Mouse (Mus musculus) lung, postnatal 0 days (tissue): ENCODE measurements at regions not wholly inside any gene's neighbourhood (a gene's known extent, or its start where the extent isn't known, plus 50 kb on each side); places are given as distances from the start of the nearest gene placed in this dataset.

Experiments
- ATAC-seq: fragments of 200-750 bp; cut with Nextera tagmentation; 2 replicates; pipeline ENCODE4 v1.8.0; 2017; ENCODE audit warnings: moderate library complexity
- DNase-seq: peaks from one replicate; pipeline ENCODE4 v3.0.0-alpha.2; 2016; ENCODE audit warnings: low spot score
- H3K27ac ChIP-seq: fragments of 300-500 bp; sonication (generic); 2 replicates; pipeline ENCODE4 v1.5.1; 2014; ENCODE audit warnings: antibody characterized with exemption, mild to moderate bottlenecking, low read length, mixed read lengths
- H3K27me3 ChIP-seq: fragments of 300-500 bp; sonication (generic); replicated peaks from 2 replicates; pipeline ENCODE4 v1.6.1; 2014; ENCODE audit warnings: low read length, mixed read lengths; ENCODE audit not compliant: insufficient read depth
- H3K36me3 ChIP-seq: fragments of 300-500 bp; sonication (generic); 2 replicates; pipeline ENCODE4 v1.6.1; 2014; ENCODE audit warnings: low read length, mixed read lengths; ENCODE audit not compliant: insufficient read depth
- H3K4me1 ChIP-seq: fragments of 300-500 bp; sonication (generic); 2 replicates; pipeline ENCODE4 v1.6.1; 2014; ENCODE audit warnings: antibody characterized with exemption, low read depth, low read length, mixed read lengths; ENCODE audit not compliant: insufficient read depth
- H3K4me2 ChIP-seq: fragments of 300-500 bp; sonication (generic); replicated peaks from 2 replicates; pipeline ENCODE4 v1.6.1; 2014; ENCODE audit warnings: low read depth, mild to moderate bottlenecking, low read length, moderate library complexity, mixed read lengths
- H3K4me3 ChIP-seq: fragments of 300-500 bp; sonication (generic); 2 replicates; pipeline ENCODE4 v1.5.1; 2014; ENCODE audit warnings: low read depth, low read length
- H3K9ac ChIP-seq: fragments of 300-500 bp; sonication (generic); replicated peaks from 2 replicates; pipeline ENCODE4 v1.6.1; 2014; ENCODE audit warnings: low read depth, mild to moderate bottlenecking
- H3K9me3 ChIP-seq: fragments of 300-500 bp; sonication (generic); 2 replicates; pipeline ENCODE4 v1.6.1; 2016; ENCODE audit warnings: low read length, mixed read lengths
- CTCF ChIP-seq: IDR thresholded peaks from 2 replicates; pipeline ENCODE4 v1.5.1; 2016; ENCODE audit warnings: antibody characterized with exemption, mild to moderate bottlenecking
- EP300 ChIP-seq: IDR thresholded peaks from 2 replicates; pipeline ENCODE4 v1.6.1; 2016; ENCODE audit warnings: antibody characterized with exemption, mild to moderate bottlenecking, control low read depth
- WGBS: fragments of 180-500 bp; shearing (Covaris S2); extraction: QIAGEN DNeasy Blood & Tissue Kit; methylation state at CpG from one replicate; pipeline ENCODE4 v1.1.7; 2014; 5-methylcytosine and 5-hydroxymethylcytosine counted together

GRCm38 (mm10) chr13:84058251-84058650, 163.8 kb upstream of the Tmem161b start:
- DNase-seq (no peak), ATAC-seq (no peak)
- H3K9me3 ChIP-seq = no peaks in the 10 kb centered on the region
- H3K27me3 ChIP-seq = no peaks in the 10 kb centered on the region
- H3K4me1 ChIP-seq = no peaks in the 10 kb centered on the region
- H3K4me2 ChIP-seq = no peak overlapping the region
- no peaks in the 10 kb centered on the region for H3K36me3 ChIP-seq
- WGBS = 71% methylated on average over 3 of the region's 3 CpGs
- H3K4me3 ChIP-seq = no peak overlapping the region
- H3K9ac ChIP-seq = no peak overlapping the region
- H3K27ac ChIP-seq = no peak overlapping the region
- TF ChIP-seq EP300 (no peak), CTCF (no peak)

- Histone ChIP-seq H3K9ac (no peak overlapping the region), H3K9me3 (no peaks in the 10 kb centered on the region), H3K27me3 (no peaks in the 10 kb centered on the region), H3K4me3 (no peak overlapping the region), H3K27ac (no peak overlapping the region), H3K4me2 (no peak overlapping the region), H3K4me1 (no peaks in the 10 kb centered on the region), H3K36me3 (no peaks in the 10 kb centered on the region)
- ATAC-seq = no peak
- WGBS = 15% methylated on average over 10 of the region's 10 CpGs
- DNase-seq = no peak
- no peak for TF ChIP-seq EP300
- no peak for TF ChIP-seq CTCF
These were observed 163.0 kb upstream of the Tmem161b start for GRCm38 (mm10) chr13:84059031-84059651.

GRCm38 (mm10) chr13:84059661-84060452, 162.2 kb upstream of the Tmem161b start:
- no peak overlapping the region for H3K27ac ChIP-seq
- TF ChIP-seq CTCF = no peak
- TF ChIP-seq EP300 = no peak
- no peaks in the 10 kb centered on the region for H3K36me3 ChIP-seq
- no peaks in the 10 kb centered on the region for H3K9me3 ChIP-seq
- no peaks in the 10 kb centered on the region for H3K4me1 ChIP-seq
- WGBS = 21% methylated on average over 5 of the region's 5 CpGs
- DNase-seq = no peak
- H3K27me3 ChIP-seq = no peaks in the 10 kb centered on the region
- ATAC-seq = no peak
- H3K4me2 ChIP-seq = no peak overlapping the region
- no peak overlapping the region for H3K4me3 ChIP-seq
- H3K9ac ChIP-seq = no peak overlapping the region

GRCm38 (mm10) chr13:84060453-84060834, 161.7 kb upstream of the Tmem161b start:
- Histone ChIP-seq H3K9ac (no peak overlapping the region), H3K27ac (no peak overlapping the region), H3K27me3 (no peaks in the 10 kb centered on the region), H3K9me3 (no peaks in the 10 kb centered on the region), H3K4me2 (no peak overlapping the region), H3K4me1 (no peaks in the 10 kb centered on the region), H3K4me3 (no peak overlapping the region), H3K36me3 (no peaks in the 10 kb centered on the region)
- DNase-seq (no peak), ATAC-seq (no peak)
- TF ChIP-seq EP300 (no peak), CTCF (no peak)
- WGBS = 71% methylated on average over 3 of the region's 3 CpGs

- Histone ChIP-seq H3K9ac (no peak overlapping the region), H3K4me3 (no peak overlapping the region), H3K9me3 (no peaks in the 10 kb centered on the region), H3K36me3 (no peaks in the 10 kb centered on the region), H3K27ac (no peak overlapping the region), H3K27me3 (no peaks in the 10 kb centered on the region), H3K4me2 (no peak overlapping the region), H3K4me1 (no peaks in the 10 kb centered on the region)
- 76% methylated on average over 3 of the region's 3 CpGs for WGBS
- DNase-seq = no peak
- TF ChIP-seq EP300 = no peak
- ATAC-seq = no peak
These were observed 161.2 kb upstream of the Tmem161b start for GRCm38 (mm10) chr13:84060906-84061305.

GRCm38 (mm10) chr13:84061820-84062480, 160.1 kb upstream of the Tmem161b start:
- ATAC-seq (no peak), DNase-seq (no peak)
- Histone ChIP-seq H3K36me3 (no peaks in the 10 kb centered on the region), H3K4me3 (no peak overlapping the region), H3K27ac (no peak overlapping the region), H3K27me3 (no peaks in the 10 kb centered on the region), H3K9me3 (no peaks in the 10 kb centered on the region), H3K4me2 (no peak overlapping the region), H3K9ac (no peak overlapping the region), H3K4me1 (no peaks in the 10 kb centered on the region)
- TF ChIP-seq CTCF (no peak), EP300 (no peak)
- 26% methylated on average over 7 of the region's 7 CpGs for WGBS
